Mouse (Mus musculus): ENCODE data around the gene Npl.

DNA sequence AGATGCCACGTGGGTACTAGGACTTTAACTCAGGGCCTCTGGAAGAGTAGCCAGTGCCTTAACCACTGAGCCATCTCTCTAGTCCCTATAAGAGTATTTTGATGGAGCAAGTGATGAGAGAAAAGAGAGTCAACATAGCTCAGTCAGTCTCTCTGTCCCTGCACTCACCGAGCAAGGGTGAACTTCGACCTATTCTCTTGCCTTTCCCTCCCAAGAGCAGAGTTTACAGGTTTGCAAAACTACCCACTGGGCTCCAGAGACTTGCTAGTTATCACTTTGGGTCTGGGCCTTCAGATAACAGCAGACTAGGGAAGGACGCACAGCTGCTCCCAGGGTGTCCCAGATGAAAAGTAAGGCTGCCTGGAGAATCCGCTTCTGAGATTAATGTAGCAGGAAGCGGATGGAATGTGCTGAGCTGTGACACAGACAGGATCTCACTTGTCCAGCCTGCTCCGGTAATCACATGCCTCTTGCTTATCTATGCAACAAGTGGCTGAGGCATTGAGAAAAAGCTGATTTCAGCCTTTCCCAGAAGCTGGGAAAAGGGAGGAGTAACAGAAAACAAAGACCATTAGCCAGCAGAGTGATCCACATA, 7.0 kb downstream of the Npl start:
- TF ChIP-seq CTCF (IDR thresholded peaks at IDR 0.05) = no peak
- TF ChIP-seq EP300 (IDR thresholded peaks at IDR 0.05) = no peak
